Mouse (Mus musculus) leukemia stem cell, adult 10-12 weeks (primary cell): ENCODE measurements around the gene Pqlc3. TPM values are rescaled to one million over a fixed set of nuclear protein-coding genes. Genes with fewer than 3 reads are reported as not detected.

Source experiments
- polyA plus RNA-seq: library from polyadenylated mRNA; stranded (reverse); fragments of >175 nt; gene quantifications from 2 replicates; pipeline ENCODE4 v1.2.3, GENCODE M21; 2012; ENCODE audit warnings: low replicate concordance

Gene Pqlc3
- polyA plus RNA-seq = 2.9 and 23.8 TPM in 2 replicates

GRCm38 (mm10) chr12:16999739-17000497, at the start of gene Pqlc3:
TSS of gene Pqlc3 (minus strand) at chr12:17000408.

GRCm38 (mm10) chr12:17011100-17011870, 11.1 kb upstream of the Pqlc3 start, which contains the start of gene 2410004P03Rik:
TSS of gene 2410004P03Rik (minus strand) at chr12:17011727.

Other genes starting within 250 kb of the Pqlc3 start
- 0.26 and 0.68 TPM in 2 replicates for gene Greb1, start 199.5 kb downstream of the Pqlc3 start, polyA plus RNA-seq
- gene E2f6, start 189.4 kb downstream of the Pqlc3 start, polyA plus RNA-seq = 5.6 and 5.8 TPM in 2 replicates
- gene Rock2, start 105.5 kb downstream of the Pqlc3 start, polyA plus RNA-seq = 1.9 TPM in 2 replicates
- gene 2410004P03Rik, start 11.3 kb upstream of the Pqlc3 start, polyA plus RNA-seq = 0.18 and 0.68 TPM in 2 replicates
- gene Kcnf1, start 176.5 kb upstream of the Pqlc3 start, polyA plus RNA-seq = 0.06 TPM in 1 of 2 replicates, not detected in the other